Mouse (Mus musculus) heart, adult 2 months (tissue): ENCODE results near the gene Cdk11b.

Source experiments
- CTCF ChIP-seq: fragments of 200-600 bp; IDR thresholded peaks from 2 replicates; pipeline ENCODE4 v1.8.1; 2022; ENCODE audit warnings: antibody characterized with exemption, mild to moderate bottlenecking, moderate library complexity
- EP300 ChIP-seq: fragments of 200-500 bp; IDR thresholded peaks from 2 replicates; pipeline ENCODE4 v1.6.1; 2011; ENCODE audit warnings: low read depth, low read length, control low read depth; ENCODE audit not compliant: insufficient read depth
- POLR2A ChIP-seq: fragments of 200-500 bp; IDR thresholded peaks from 2 replicates; pipeline ENCODE4 v1.6.1; 2011; ENCODE audit warnings: mild to moderate bottlenecking, low read depth, low read length, control low read depth; ENCODE audit not compliant: insufficient read depth

- TF ChIP-seq EP300 = no peak
- no peak for TF ChIP-seq CTCF
- no peak for TF ChIP-seq POLR2A
These were observed 29.5 kb downstream of the Cdk11b start for GRCm38 (mm10) chr4:155654183-155654455.
